Mouse (Mus musculus): Measurements from ENCODE around the gene Socs7. TPM values are rescaled to one million over a fixed set of nuclear protein-coding genes. Genes with fewer than 3 reads are reported as not detected.
A peak's percentile ranks its signal among the peaks of the same experiment; 100 is the strongest.

The Socs7 gene
- total RNA-seq, 1 experiment, result 14.5 TPM

GRCm38 (mm10) chr11:97337363-97337762 lies 25.0 kb upstream of the Socs7 start:
- in situ Hi-C loops (cut with MboI; ENCODE audit: low sequenced_read_pairs in 2 of 2, unreplicated experiment in 2 of 2), result no loop called here
- TF ChIP-seq ZC3H11A (IDR thresholded peaks at IDR 0.05; ENCODE audit: borderline replicate concordance, low read depth, low read length), result no peak
- no peak for TF ChIP-seq MAFK (IDR thresholded peaks at IDR 0.05; ENCODE audit: insufficient read depth, low read depth, low read length)
- no peak for TF ChIP-seq HCFC1 (IDR thresholded peaks at IDR 0.05; ENCODE audit: borderline replicate concordance, insufficient read depth, low read length)
- TF ChIP-seq CHD2 (IDR thresholded peaks at IDR 0.05; ENCODE audit: low read depth, low read length), result no peak
- TF ChIP-seq ZNF384 (IDR thresholded peaks at IDR 0.05; ENCODE audit: low read depth, low read length), result no peak
- H3K4me1 ChIP-seq (ENCODE audit: control insufficient read depth in 2 of 2, insufficient read depth in 2 of 2, low read length in 2 of 2, poor library complexity in 1 of 2), result peaks cover 12 to 40% of the 10 kb centered on the region in 2 experiments
- peak overlapping the region; percentile 26 to 27; a peak in 2 of 4 replicates for H3K4me3 ChIP-seq (ENCODE audit: insufficient read depth in 1 of 2, low read depth in 1 of 2, low read length in 2 of 2, poor library complexity in 1 of 2, severe bottlenecking in 1 of 2)
- no peaks in the 10 kb centered on the region for H3K9me3 ChIP-seq (ENCODE audit: control insufficient read depth, insufficient read depth, low read depth, low read length)
- DNase-seq (ENCODE audit: low read depth, low spot score), result no peak
- no peaks in the 10 kb centered on the region for H3K36me3 ChIP-seq (ENCODE audit: control insufficient read depth, insufficient read depth, low read length, poor library complexity, severe bottlenecking)
- no peak overlapping the region for H3K9ac ChIP-seq (ENCODE audit: insufficient read depth, low read depth, low read length, poor library complexity, severe bottlenecking)
- no peak overlapping the region for H3K27ac ChIP-seq (ENCODE audit: insufficient read depth, low read depth, low read length, poor library complexity, severe bottlenecking)

DNA sequence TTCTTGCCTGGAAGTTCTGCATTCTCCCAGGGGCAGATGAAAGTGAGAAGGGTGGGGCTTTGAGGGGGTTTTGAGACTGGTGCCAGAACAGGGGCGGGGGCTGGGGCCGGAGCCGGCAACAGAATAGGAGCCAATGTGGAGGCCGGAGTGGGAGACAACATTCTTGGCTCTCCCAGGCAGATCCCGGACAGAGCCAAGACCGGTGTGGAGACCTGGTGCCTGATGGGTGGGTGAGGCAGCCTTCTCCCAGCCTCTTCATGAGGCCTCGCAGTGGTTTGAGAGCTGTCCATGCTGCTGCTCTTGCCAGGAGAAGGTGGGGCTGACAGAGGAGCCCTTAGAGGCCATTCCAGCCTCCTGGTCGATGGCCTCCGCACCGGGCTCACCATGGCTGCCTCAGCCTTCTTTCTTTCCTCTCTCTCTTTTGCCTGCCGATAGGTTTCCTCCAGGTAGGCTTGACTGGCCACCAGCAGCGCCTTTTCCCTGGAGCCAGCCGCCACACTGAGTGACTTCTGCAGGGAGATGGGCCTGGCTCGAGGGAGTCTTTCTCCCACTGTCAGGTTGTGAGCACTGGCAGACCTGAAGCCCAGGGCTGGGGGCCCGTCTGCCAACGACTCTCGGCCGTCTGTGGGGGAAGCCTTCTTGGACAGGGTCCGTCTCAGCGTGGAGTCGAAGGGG lies 23.9 kb upstream of the Socs7 start:
- Histone ChIP-seq H3K4me1 (ENCODE audit: control insufficient read depth in 2 of 2, insufficient read depth in 2 of 2, low read length in 2 of 2, poor library complexity in 1 of 2) (peaks cover 6 to 35% of the 10 kb centered on the region in 2 experiments), H3K27ac (ENCODE audit: insufficient read depth, low read depth, low read length, poor library complexity, severe bottlenecking) (no peak overlapping the region), H3K4me3 (ENCODE audit: insufficient read depth in 1 of 2, low read depth in 1 of 2, low read length in 2 of 2, poor library complexity in 1 of 2, severe bottlenecking in 1 of 2) (peak overlapping the region; percentile 27 to 43; a peak in 2 of 4 replicates), H3K9ac (ENCODE audit: insufficient read depth, low read depth, low read length, poor library complexity, severe bottlenecking) (no peak overlapping the region; the same call in 1 of the 2 replicates), H3K9me3 (ENCODE audit: control insufficient read depth, insufficient read depth, low read depth, low read length) (no peaks in the 10 kb centered on the region), H3K36me3 (ENCODE audit: control insufficient read depth, insufficient read depth, low read length, poor library complexity, severe bottlenecking) (no peaks in the 10 kb centered on the region; the same call in 1 of the 2 replicates)
- in situ Hi-C loops (cut with MboI; ENCODE audit: low sequenced_read_pairs in 2 of 2, unreplicated experiment in 2 of 2), result no loop called here
- TF ChIP-seq ZC3H11A (IDR thresholded peaks at IDR 0.05; ENCODE audit: borderline replicate concordance, low read depth, low read length) (no peak), HCFC1 (IDR thresholded peaks at IDR 0.05; ENCODE audit: borderline replicate concordance, insufficient read depth, low read length) (no peak), ZNF384 (IDR thresholded peaks at IDR 0.05; ENCODE audit: low read depth, low read length) (no peak), MAFK (IDR thresholded peaks at IDR 0.05; ENCODE audit: insufficient read depth, low read depth, low read length) (no peak), CHD2 (IDR thresholded peaks at IDR 0.05; ENCODE audit: low read depth, low read length) (no peak)
- no peak for DNase-seq (ENCODE audit: low read depth, low spot score)

DNA sequence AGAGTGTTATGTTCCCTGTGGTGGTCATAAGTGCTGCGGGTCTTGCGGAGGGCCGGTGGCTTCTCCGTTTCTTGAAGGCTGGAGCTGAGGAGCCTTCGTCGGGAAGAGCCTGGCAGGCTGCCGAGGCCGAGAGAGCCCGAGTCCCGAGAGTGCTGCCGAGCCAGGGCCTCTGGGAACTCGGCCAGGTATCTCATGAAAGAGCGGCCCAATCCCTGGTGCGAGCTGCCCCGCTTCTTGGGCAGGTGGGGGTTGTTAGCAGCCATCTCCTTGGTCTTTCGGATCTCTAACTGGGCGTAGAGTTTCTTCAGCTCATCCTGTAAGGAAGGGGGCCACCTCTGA lies 23.4 kb upstream of the Socs7 start:
- Histone ChIP-seq H3K9ac (ENCODE audit: insufficient read depth, low read depth, low read length, poor library complexity, severe bottlenecking) (no peak overlapping the region; the same call in 1 of the 2 replicates), H3K27ac (ENCODE audit: insufficient read depth, low read depth, low read length, poor library complexity, severe bottlenecking) (no peak overlapping the region), H3K4me1 (ENCODE audit: control insufficient read depth in 2 of 2, insufficient read depth in 2 of 2, low read length in 2 of 2, poor library complexity in 1 of 2) (peaks cover 4 to 32% of the 10 kb centered on the region in 2 experiments; a peak in 3 of 4 replicates), H3K4me3 (ENCODE audit: insufficient read depth in 1 of 2, low read depth in 1 of 2, low read length in 2 of 2, poor library complexity in 1 of 2, severe bottlenecking in 1 of 2) (peak overlapping the region in 1 of 2 experiments; percentile 27; a peak in 2 of 4 replicates), H3K36me3 (ENCODE audit: control insufficient read depth, insufficient read depth, low read length, poor library complexity, severe bottlenecking) (no peaks in the 10 kb centered on the region; the same call in 1 of the 2 replicates), H3K9me3 (ENCODE audit: control insufficient read depth, insufficient read depth, low read depth, low read length) (no peaks in the 10 kb centered on the region)
- TF ChIP-seq CHD2 (IDR thresholded peaks at IDR 0.05; ENCODE audit: low read depth, low read length), result no peak
- TF ChIP-seq MAFK (IDR thresholded peaks at IDR 0.05; ENCODE audit: insufficient read depth, low read depth, low read length), result no peak
- TF ChIP-seq ZC3H11A (IDR thresholded peaks at IDR 0.05; ENCODE audit: borderline replicate concordance, low read depth, low read length), result no peak
- no peak for TF ChIP-seq ZNF384 (IDR thresholded peaks at IDR 0.05; ENCODE audit: low read depth, low read length)
- no peak for TF ChIP-seq HCFC1 (IDR thresholded peaks at IDR 0.05; ENCODE audit: borderline replicate concordance, insufficient read depth, low read length)
- DNase-seq (ENCODE audit: low read depth, low spot score), result no peak
- in situ Hi-C loops (cut with MboI; ENCODE audit: low sequenced_read_pairs in 2 of 2, unreplicated experiment in 2 of 2), result no loop called here

GRCm38 (mm10) chr11:97343175-97343574 lies 19.2 kb upstream of the Socs7 start:
- H3K9ac ChIP-seq (ENCODE audit: insufficient read depth, low read depth, low read length, poor library complexity, severe bottlenecking), result no peak overlapping the region
- no peaks in the 10 kb centered on the region; a peak in 1 of 4 replicates for H3K4me1 ChIP-seq (ENCODE audit: control insufficient read depth in 2 of 2, insufficient read depth in 2 of 2, low read length in 2 of 2, poor library complexity in 1 of 2)
- H3K4me3 ChIP-seq (ENCODE audit: insufficient read depth in 1 of 2, low read depth in 1 of 2, low read length in 2 of 2, poor library complexity in 1 of 2, severe bottlenecking in 1 of 2), result no peak overlapping the region; a peak in 1 of 4 replicates
- no peaks in the 10 kb centered on the region; the same call in 1 of the 2 replicates for H3K36me3 ChIP-seq (ENCODE audit: control insufficient read depth, insufficient read depth, low read length, poor library complexity, severe bottlenecking)
- in situ Hi-C loops (cut with MboI; ENCODE audit: low sequenced_read_pairs in 2 of 2, unreplicated experiment in 2 of 2), result no loop called here
- no peak for DNase-seq (ENCODE audit: low read depth, low spot score)
- no peak for TF ChIP-seq CHD2 (IDR thresholded peaks at IDR 0.05; ENCODE audit: low read depth, low read length)
- no peak for TF ChIP-seq ZC3H11A (IDR thresholded peaks at IDR 0.05; ENCODE audit: borderline replicate concordance, low read depth, low read length)
- TF ChIP-seq ZNF384 (IDR thresholded peaks at IDR 0.05; ENCODE audit: low read depth, low read length), result no peak
- no peak for TF ChIP-seq HCFC1 (IDR thresholded peaks at IDR 0.05; ENCODE audit: borderline replicate concordance, insufficient read depth, low read length)
- no peak for TF ChIP-seq MAFK (IDR thresholded peaks at IDR 0.05; ENCODE audit: insufficient read depth, low read depth, low read length)
- no peak overlapping the region for H3K27ac ChIP-seq (ENCODE audit: insufficient read depth, low read depth, low read length, poor library complexity, severe bottlenecking)
- H3K9me3 ChIP-seq (ENCODE audit: control insufficient read depth, insufficient read depth, low read depth, low read length), result no peaks in the 10 kb centered on the region
